Mouse (Mus musculus) skeletal muscle tissue, adult 2 months (tissue): ENCODE results near the gene Clic4.
A peak's percentile ranks its signal among the peaks of the same experiment; 100 is the strongest.
"Not testable (repeated sequence)": the region's sequence is repeated elsewhere in the genome, so short reads cannot be mapped to it uniquely, and the experiment has no call there.

Source experiments
- DNase-seq: peaks from one replicate; pipeline ENCODE4 v3.0.0-alpha.2; 2012; ENCODE audit warnings: low read depth, low spot score

The Clic4 gene

DNA sequence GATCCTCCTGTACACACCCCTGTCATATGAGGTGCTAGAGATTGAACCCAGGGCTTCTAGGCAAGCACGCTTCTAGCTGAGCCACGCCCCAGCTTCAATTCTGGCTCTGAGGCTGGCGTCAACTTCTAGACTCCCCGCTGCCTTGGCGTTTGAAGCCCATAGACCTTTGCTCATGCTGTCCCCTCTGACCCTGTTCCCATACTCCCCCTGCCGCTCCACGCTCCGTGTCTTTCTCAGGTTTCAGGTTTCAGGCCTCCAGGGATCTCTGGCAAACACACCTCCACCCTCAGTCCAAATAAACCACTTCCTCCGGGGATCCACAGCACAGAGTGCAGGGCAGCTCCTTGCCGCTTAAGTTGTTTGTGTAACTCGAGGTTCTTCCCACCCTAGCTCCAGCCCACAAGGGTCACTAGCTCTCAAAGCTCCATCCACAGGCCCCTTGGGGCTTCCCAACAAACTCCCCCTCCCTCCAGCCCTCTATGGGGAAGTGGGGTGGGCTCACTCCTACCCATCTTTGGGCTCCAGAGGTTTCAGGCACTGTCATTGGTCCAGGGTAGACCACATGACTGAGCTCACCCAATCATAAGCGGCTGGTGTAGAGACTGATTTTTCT lies 20.0 kb upstream of the Clic4 start:
- DNase-seq: no peak

DNA sequence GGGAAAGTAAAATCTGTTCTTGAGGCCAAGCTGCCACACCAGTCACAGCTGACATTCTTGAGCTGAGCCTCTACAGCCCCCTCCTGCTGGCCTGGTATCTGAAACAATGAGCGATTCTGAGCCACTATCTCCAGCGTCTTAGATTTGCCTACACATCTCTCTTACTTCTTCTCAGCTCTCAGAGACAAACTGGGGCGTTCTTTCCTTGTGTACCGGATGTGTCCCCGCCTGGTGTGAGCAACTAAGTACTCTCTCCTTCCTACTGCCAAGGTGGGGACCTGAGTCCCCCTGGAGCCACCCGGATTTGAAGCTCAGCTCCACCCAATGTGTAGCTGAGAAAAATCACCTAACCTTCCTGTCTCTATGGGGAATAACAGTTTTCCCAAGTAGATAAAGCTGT lies 19.2 kb upstream of the Clic4 start:
- DNase-seq: no peak

DNA sequence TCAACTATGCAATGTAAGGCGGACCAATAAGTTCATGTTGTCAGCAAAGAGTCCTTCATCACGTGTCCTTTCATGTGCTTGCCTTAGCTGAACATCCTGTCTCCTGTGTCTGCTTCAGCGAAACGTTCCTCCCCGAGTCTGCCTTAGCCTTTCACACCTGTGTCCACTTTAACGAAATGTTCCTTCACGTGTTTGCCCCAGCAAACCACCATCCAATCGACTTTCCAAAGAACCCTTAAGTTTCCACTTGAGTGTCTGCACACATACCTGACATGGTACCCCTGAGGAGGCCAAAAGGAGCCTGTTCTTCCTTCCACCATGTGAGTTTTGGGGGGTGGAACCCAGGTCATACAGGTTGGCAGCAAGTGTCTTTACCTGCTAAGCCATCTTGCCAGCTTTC lies 18.6 kb upstream of the Clic4 start:
- no peak for DNase-seq

DNA sequence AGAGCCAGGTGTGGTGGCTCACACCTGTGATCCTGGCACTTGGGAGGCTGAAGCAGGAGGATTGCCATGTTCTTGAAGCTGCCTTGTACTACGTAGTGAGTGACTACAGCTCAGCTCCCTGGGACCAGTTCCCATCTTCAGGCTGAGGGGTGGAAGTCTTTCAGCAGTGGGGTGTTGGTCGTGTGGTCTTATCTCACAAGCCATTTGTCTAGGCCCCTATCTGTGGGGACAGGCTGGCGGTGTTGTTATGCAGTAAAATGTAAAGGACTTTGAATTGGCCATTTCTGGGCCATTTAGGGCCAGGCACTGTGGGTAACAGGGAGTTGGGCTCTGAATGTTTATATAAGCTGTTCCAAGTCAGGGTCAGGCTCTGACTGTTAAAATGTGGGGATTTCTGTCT lies 15.4 kb upstream of the Clic4 start:
- DNase-seq: no peak

DNA sequence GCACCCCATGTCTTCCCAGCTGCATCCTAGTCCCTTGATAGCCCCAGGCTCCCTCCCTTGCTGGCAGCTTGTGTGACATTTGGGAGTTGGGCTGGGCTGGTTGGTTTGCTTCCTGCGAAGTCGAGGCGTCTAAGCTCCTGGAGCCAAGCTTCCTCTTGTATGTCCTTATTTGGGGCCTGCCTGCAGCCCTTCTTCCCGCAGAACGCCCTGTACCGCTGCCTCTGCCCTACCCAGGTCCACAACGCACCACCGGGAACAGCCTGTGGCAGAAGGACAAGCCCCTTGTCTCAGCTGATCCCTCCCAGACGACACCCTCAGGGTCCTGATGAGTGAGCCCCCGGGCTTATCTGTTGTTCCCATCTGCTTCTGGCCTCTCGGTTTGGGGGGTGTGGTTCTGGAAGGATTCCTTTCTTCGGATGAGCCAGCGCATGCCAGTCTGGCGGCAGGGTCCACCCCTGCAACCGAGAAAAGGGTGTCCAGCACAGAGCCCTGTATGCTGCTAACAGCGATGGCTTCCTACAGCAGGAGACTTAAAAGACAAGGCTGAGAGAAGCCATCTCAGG lies 14.3 kb upstream of the Clic4 start:
- no peak for DNase-seq

DNA sequence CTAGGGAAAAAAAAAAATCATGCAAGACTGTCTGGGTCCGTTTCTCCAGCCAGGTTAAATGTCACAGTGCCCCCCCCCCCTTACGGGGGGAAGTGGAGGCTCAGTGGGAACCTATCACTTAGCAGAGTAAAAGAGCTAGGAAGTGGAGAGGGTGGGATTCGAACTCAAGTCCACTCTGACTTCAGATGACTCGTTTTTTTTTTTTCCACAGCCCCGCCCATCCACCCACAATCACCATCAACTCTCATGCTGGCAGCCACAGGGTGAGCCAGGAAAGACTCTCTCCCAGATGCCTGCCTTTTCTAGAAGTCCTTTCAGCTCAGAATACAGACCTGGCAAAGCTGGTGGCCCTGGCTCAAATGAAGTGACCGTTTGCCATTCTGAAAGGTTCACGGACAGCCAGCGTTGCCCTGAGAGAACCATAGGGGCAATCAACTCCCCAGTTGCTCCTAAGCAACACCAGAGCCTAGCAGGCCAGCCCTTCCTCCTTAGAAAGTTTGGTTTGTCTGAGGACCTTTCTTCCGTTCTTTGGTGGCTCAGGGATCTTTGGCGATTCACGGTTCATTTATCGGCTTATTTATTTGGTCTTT lies 13.5 kb upstream of the Clic4 start:
- no peak for DNase-seq

DNA sequence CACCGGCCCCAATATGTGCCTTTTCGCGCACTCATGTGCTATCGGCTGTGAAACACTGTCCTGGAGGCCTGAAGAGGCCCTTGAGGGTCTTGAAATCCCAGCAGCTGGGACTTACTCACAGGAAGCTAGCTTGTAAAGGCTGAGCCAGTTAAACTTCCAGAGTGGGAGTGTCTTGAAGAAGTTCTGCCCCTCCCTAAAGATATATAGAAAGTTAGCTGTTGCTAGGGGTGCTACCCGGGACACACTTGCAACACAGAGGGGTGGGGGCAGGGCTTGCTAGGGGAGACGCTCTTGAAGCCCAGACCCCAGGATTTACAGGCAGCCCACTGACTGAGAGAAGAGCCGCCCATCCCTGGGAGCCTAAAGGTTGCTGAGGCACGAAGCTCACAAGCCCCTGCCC lies 12.8 kb upstream of the Clic4 start:
- DNase-seq: no peak

DNA sequence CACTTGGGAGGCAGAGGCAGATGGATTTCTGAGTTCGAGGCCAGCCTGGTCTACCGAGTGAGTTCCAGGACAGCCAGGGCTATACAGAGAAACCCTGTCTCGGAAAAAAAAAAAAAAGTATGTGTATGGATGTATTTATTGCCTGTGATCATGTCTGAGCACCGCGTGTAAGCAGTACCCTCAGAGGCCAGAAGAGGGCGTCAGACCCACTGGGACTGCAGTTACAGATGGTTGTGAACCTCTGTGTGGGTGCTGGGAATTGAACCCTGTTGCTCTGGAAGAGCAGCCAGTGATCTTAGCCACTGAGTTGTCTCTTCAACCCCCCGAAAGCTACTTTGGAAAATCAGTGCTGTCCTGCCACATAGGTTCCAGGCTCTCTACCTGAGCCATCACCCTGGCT lies 11.3 kb upstream of the Clic4 start:
- DNase-seq: no peak

DNA sequence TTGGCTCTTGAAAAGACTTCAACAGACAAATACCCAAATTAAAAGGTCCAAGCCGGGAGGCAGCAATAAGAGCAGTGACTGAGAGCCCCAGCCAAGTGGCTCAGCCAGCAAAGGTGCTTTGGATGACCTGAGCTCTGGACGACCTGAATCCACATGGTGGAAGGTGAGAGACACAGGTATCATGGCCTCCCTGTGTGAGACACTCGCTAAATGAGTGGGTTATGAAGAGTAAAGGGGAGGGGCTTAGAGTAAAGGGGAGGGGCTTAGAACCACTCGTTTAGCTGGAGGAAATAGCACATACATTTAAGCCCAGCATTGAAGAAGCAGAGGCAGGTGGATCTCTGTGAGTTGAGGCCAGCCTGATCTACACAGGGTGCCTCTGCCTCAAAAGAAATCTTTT lies 10.8 kb upstream of the Clic4 start:
- DNase-seq: no peak

DNA sequence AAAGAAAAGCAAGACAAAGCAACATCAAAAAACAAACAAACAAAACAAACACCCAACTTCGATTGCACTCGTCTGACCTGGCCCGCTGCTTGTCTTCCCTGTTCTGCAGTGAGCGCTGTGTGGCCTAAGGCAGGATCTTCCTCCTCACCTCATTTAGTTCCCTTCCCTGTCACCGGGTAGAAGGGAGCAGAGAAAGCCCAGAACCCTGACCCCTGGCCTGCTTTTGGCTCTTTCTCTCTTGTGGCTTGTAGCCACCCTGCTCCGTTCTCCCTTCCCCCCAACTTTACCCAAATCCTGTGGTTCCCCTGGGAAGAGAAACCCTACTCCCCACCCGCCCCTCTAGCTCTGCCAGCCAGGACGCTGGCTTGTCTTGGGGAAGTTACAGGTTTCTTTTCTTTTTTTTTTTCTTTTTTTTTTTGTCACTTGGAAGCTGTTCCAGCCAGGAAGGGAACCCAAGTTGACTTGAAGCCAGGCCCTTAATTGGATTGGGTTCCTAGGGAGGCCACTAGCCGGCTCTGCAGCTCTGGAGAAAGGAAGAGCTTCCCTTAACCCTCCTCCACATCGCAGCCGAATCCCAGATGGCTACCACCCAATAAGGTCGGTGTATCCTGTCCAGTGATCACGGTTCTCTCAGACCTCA lies 10.2 kb upstream of the Clic4 start:
- no peak for DNase-seq

DNA sequence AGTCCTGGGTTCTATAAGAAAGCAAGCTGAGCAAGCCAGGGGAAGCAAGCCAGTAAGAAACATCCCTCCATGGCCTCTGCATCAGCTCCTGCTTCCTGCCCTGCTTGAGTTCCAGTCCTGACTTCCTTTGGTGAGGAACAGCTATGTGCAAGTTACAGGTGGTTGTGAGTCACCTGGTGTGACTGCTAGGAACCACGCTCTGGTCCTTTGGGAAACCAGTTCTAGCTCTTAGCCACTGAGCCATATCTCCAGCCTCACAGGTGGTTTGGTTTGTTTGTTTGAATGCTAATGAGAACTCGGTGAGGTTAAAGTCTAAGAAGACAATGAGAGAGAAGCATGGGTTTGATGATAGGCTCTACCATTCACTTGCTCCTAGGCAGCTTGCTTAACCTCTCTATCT lies 7.4 kb upstream of the Clic4 start:
- DNase-seq: not testable (repeated sequence)

DNA sequence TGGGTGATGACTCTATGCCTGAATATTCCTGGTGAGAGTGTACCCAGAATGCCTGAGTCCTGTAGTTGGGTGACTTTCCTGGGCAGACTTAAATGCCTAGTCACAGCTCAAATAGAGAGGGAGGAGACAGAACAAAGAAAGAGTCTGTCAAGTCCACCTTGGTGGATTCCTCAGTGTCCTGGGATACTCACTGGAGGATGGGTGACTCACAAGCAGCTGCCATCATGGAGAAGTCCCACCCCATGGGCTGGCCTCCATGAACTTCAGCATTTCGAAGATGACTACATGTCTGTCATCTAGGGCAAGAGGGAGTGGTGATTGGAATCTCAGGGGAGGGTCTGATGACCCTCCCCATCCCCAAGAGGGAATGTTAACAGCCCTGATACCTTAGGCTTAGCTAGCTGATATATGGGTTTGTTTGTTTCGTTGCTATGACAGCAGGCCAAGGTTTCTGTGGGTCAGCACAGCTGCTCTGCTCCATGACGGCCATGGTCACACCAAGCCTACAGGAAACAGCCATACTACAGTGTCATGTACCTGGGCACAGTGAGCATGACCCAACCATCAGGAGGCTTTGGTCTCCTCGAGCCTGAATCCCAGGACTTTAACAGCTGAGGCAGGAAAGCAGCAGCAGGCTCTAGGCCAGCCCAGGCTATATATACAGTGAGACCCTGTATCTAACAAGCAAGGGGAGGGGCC lies 4.2 kb upstream of the Clic4 start:
- DNase-seq: no peak

DNA sequence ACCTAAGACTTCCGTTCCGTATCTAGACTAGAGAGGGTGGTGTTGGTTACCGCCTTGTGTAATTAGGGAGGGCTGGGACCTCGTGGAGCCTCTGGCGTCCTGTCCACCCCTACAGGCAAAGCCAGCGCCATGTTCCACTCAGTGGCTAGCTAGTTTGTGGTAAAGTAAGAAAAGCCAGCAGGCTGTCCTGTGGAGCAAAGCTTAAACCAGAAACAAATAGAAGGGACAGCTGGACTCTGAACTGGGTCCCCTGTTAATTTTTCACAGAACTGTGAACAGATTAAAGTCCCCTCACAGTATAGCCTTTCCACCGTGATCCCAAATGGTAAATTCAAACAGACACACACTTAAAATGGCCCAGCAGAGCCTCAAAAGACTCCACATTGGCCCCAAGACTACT lies 2.1 kb upstream of the Clic4 start:
- no peak for DNase-seq

DNA sequence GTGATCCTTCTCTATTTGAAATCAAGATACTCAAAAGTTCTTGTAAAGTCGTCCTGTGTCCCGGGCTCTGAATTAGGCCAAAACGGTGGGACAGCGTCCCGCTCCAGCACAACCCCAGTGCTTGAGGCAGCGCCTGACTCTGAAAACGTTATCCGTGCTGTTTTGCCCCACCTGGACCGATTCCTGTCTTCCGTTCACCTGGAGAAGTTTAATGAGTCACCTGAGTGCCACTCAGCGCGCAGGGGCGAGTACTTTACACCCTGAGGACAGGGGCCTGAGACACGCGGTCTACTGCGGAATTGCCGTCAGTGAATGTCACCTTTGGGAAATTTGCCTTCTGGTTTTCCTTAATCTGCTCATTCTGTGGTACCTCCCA lies 681 bp upstream of the Clic4 start:
- DNase-seq: no peak

DNA sequence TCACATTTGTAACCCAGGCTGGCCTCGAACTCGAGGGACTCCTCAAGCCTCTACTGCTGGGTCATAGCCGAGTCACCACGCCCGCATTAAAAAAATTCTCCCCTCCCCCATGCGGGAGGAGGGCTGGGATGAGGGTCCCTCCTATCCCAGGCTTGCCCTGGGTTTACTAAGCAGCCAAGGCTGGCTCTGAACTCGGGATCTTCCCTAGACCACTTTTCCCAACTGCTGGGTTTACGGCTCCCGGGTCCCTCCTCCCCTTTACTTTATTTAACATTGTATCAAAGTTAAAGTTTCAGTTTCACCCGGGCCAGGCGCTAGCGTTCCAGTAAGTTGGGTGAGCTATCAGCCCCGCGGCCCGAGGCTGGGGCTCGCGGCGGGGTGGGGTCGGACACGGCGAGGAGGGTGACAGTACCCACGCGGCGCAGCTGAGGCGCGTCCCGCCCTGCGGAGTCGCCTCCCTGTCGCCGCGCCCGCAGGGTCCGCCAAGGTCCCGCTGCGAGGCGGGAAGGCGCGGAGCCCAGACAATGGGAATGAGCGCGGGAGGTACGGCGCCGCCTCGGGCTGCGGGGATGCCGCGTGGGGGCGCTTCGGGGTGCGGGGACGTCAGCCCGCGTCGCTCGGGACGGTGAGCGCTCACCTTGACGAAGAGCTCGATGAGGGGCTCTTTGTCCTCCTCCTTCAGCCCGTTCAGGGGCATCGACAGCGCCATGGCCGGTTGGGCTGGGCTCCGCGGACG lies 565 bp downstream of the Clic4 start:
- no peak for DNase-seq

DNA sequence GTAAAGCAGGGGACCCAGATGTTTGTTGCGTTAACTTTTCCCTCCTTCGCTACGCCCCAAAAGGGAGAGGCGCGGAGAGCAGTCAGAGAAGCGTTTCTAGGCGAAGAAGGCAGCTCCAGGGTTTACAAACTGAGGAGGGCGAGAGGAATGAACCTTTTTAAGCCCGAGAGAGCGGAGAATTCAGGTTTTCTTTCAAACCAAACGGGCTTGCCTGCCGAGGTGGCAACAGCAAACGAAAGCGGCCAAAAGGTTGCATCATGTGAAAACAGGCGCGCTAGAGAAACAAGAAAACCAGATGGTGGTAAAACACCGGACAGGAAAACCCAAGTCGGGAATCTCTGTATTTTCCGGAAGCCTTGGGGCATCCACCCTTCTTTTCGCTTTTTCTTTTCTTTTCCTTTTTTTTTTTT lies 1.2 kb downstream of the Clic4 start:
- DNase-seq: no peak

DNA sequence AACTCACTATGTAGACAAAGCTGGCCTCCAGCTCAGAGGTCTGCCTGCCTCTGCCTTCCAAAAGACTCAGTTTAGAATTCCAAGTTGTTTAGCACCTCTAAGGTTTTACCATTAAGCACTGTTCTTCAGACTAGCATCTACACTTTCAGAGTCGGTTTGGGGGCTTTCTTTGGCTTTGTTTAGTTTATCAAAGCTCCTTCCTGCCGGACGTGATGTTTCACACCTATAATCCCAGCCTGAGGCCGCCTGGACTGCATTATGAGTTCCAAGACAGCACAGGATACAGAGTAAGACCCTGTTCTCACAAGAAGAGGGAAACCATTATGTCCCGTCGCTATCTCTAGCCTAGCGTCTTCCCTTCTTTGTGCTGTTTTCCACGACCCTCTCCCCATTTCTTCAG lies 2.1 kb downstream of the Clic4 start:
- DNase-seq: no peak

DNA sequence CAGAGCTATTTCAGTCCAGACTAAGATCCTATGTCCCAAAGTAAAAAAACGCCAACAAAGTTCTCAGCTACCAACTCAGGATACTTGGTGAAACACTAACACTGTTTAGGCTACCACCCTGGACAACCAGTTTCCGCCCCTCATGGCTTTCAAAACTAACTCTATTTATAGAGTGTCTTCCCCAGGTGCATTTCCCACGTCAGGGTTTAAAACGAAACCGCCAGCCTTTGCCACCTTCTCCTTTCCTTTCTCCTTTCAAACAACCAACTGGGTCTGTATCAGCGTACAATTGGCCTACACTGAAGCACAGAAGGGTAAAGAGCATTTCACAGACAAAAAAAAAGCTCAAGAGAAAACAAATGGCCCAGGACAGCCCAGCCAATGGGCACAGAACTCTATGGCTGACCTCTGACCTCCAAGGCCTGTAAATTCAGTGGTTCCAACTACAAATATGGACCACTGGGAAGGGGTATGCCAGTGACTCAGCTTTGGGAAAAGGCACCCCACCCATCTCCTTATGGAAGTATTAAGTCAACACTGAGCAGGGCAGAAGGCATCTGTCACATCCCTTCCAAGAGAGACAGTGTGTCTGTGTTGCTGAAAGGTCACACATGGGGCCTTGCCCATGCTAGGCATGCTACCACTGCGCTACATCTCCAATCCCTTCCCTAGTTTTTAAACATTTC lies 2.8 kb downstream of the Clic4 start:
- no peak for DNase-seq

DNA sequence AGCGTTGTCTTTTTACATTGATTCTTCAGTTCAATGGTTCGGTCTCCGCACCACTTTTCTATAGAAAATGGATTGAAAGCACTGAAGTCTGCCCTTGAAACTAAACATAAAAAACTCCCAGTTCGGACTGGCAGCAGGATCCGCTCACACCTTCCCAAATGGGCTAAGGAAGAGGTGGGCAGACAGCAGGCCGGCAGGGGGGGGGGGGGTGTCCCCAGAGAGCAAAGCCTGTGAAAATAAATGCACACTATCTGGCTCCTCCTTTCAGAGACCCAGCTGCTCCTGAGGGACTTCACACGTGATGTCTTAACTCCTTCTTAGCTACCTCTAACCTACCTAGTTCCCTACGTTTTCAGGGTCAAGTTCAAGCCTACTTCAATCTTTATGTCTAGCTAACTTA lies 5.1 kb downstream of the Clic4 start:
- DNase-seq: no peak

DNA sequence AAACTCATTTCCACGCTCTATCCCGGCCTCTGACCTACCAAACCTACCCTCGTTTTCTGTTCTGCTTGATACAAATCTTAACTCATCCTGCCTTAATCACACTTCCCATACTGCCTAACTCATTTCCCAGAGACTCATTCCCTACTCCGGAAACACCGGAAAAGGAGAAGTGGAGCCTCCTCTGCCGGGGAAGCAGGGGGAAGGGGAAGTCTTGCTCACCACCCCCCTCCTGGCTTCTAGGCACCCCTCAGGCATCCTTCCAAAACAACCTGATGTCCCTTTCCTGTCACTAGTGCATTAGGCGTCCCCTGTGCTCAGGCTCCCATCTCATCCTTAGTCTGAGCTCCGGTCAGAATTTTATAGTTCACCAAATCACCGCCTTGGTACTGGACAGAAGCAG lies 5.6 kb downstream of the Clic4 start:
- DNase-seq: peak; percentile 25

DNA sequence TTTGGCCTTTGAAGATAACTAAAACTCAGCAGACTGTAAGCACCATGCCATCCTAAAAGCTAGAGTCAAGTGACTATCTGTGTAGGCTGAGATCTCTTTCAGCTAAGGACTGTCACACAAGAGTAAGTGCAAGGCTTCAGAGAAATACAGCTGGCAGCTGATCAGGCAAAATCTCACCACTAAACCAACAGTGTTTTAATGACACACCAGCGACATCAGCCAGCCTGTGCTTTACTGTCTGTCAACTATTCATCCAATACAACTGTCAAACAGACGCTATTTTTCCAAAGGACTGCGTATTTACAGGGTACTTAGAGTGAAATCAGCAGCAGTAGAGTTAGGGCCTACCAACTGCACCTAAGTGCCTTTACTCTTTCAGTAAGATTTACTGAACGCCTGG lies 12.2 kb downstream of the Clic4 start:
- no peak for DNase-seq
